Mouse (Mus musculus) cortical plate, adult 2 months (tissue): ENCODE results near the gene Clic1. TPM values are rescaled to one million over a fixed set of nuclear protein-coding genes. Genes with fewer than 3 reads are reported as not detected.
"Not testable (repeated sequence)": the region's sequence is repeated elsewhere in the genome, so short reads cannot be mapped to it uniquely, and the experiment has no call there.

Experiments used
- H3K27ac ChIP-seq: fragments of 200-500 bp; 2 replicates; pipeline ENCODE4 v1.5.1; 2012; ENCODE audit warnings: low read length, control low read depth, inconsistent platforms; ENCODE audit not compliant: insufficient read depth
- H3K4me1 ChIP-seq: fragments of 200-500 bp; 2 replicates; pipeline ENCODE4 v1.6.1; 2011; ENCODE audit warnings: low read length; ENCODE audit not compliant: control insufficient read depth, insufficient read depth
- H3K4me3 ChIP-seq: fragments of 200-500 bp; 2 replicates; pipeline ENCODE4 v1.5.1; 2011; ENCODE audit warnings: mild to moderate bottlenecking, low read length, control low read depth; ENCODE audit not compliant: insufficient read depth
- CTCF ChIP-seq: fragments of 200-500 bp; IDR thresholded peaks from 2 replicates; pipeline ENCODE4 v1.5.1; 2011; ENCODE audit warnings: mild to moderate bottlenecking, control low read depth, low read length; ENCODE audit not compliant: insufficient read depth; ENCODE audit errors: extremely low read depth
- POLR2A ChIP-seq: fragments of 200-500 bp; IDR thresholded peaks from 2 replicates; pipeline ENCODE4 v1.6.1; 2011; ENCODE audit warnings: mild to moderate bottlenecking, low read length, control low read depth; ENCODE audit not compliant: insufficient read depth; ENCODE audit errors: extremely low read depth
- polyA plus RNA-seq: library from polyadenylated mRNA; depleted of rRNA; stranded (reverse); fragments of >200 nt; gene quantifications from 2 replicates; pipeline ENCODE4 v1.2.3, GENCODE M21; 2012

Gene Clic1
- polyA plus RNA-seq, 1 experiment, result 18.4 TPM

GRCm38 (mm10) chr17:35028315-35028714, 21.5 kb upstream of the Clic1 start:
- TF ChIP-seq CTCF (no peak), POLR2A (no peak)
- no peak overlapping the region for H3K27ac ChIP-seq
- H3K4me1 ChIP-seq, result no peaks in the 10 kb centered on the region; the same call in 1 of the 2 replicates
- no peak overlapping the region for H3K4me3 ChIP-seq

- Histone ChIP-seq H3K4me1 (no peaks in the 10 kb centered on the region; the same call in 1 of the 2 replicates), H3K27ac (no peak overlapping the region), H3K4me3 (no peak overlapping the region)
- TF ChIP-seq POLR2A (no peak), CTCF (peak; percentile 50)
Measured at GRCm38 (mm10) chr17:35029691-35030532, 19.9 kb upstream of the Clic1 start.

- no peak overlapping the region for H3K4me3 ChIP-seq
- no peaks in the 10 kb centered on the region; the same call in 1 of the 2 replicates for H3K4me1 ChIP-seq
- no peak overlapping the region for H3K27ac ChIP-seq
- no peak for TF ChIP-seq CTCF
- TF ChIP-seq POLR2A, result no peak
Measured at GRCm38 (mm10) chr17:35031272-35031671, 18.5 kb upstream of the Clic1 start.

- H3K4me1 ChIP-seq, result no peaks in the 10 kb centered on the region; the same call in 1 of the 2 replicates
- H3K27ac ChIP-seq, result no peak overlapping the region
- no peak for TF ChIP-seq POLR2A
- TF ChIP-seq CTCF, result no peak
- H3K4me3 ChIP-seq, result no peak overlapping the region
Measured at GRCm38 (mm10) chr17:35031880-35032279, 17.9 kb upstream of the Clic1 start.

GRCm38 (mm10) chr17:35032323-35032870, 17.4 kb upstream of the Clic1 start:
- H3K4me3 ChIP-seq, result no peak overlapping the region
- H3K4me1 ChIP-seq, result no peaks in the 10 kb centered on the region; the same call in 1 of the 2 replicates
- no peak overlapping the region for H3K27ac ChIP-seq
- TF ChIP-seq CTCF, result no peak
- no peak for TF ChIP-seq POLR2A

- H3K4me1 ChIP-seq, H3K27ac ChIP-seq, H3K4me3 ChIP-seq: not testable (repeated sequence)
Measured at GRCm38 (mm10) chr17:35033703-35034102, 16.1 kb upstream of the Clic1 start.

GRCm38 (mm10) chr17:35034896-35035295, 14.9 kb upstream of the Clic1 start:
- TF ChIP-seq POLR2A, result no peak
- no peak for TF ChIP-seq CTCF
- Histone ChIP-seq H3K4me3 (no peak overlapping the region), H3K27ac (no peak overlapping the region), H3K4me1 (no peaks in the 10 kb centered on the region; the same call in 1 of the 2 replicates)

GRCm38 (mm10) chr17:35039121-35039873, 10.5 kb upstream of the Clic1 start:
- no peak for TF ChIP-seq POLR2A
- no peak for TF ChIP-seq CTCF
- no peaks in the 10 kb centered on the region for H3K4me1 ChIP-seq
- H3K4me3 ChIP-seq, result no peak overlapping the region
- H3K27ac ChIP-seq, result no peak overlapping the region

GRCm38 (mm10) chr17:35043794-35044193, 6.0 kb upstream of the Clic1 start:
- Histone ChIP-seq H3K27ac (no peak overlapping the region), H3K4me3 (no peak overlapping the region), H3K4me1 (no peaks in the 10 kb centered on the region)
- TF ChIP-seq POLR2A, result no peak
